Mouse (Mus musculus): ENCODE data around the gene Ankrd44.

Ankrd44 gene

GRCm38 (mm10) chr1:54807832-54808231, 118.4 kb downstream of the Ankrd44 start:
- no peak for DNase-seq

- no peak for DNase-seq
Measured at GRCm38 (mm10) chr1:54806116-54806850, 119.9 kb downstream of the Ankrd44 start.

- no peak for DNase-seq
Measured at GRCm38 (mm10) chr1:54804406-54804805, 121.8 kb downstream of the Ankrd44 start.

GRCm38 (mm10) chr1:54802703-54803102, 123.5 kb downstream of the Ankrd44 start:
- DNase-seq = no peak

- DNase-seq = no peak
Measured at GRCm38 (mm10) chr1:54801256-54801655, 124.9 kb downstream of the Ankrd44 start.

GRCm38 (mm10) chr1:54799421-54799820, 126.8 kb downstream of the Ankrd44 start:
- no peak for DNase-seq

- DNase-seq = no peak
Measured at GRCm38 (mm10) chr1:54798415-54798814, 127.8 kb downstream of the Ankrd44 start.

GRCm38 (mm10) chr1:54794709-54795108, 131.5 kb downstream of the Ankrd44 start:
- DNase-seq = no peak

GRCm38 (mm10) chr1:54791406-54791805, 134.8 kb downstream of the Ankrd44 start:
- DNase-seq = no peak

- DNase-seq = no peak
Measured at GRCm38 (mm10) chr1:54789327-54789960, 136.7 kb downstream of the Ankrd44 start.

GRCm38 (mm10) chr1:54788337-54788736, 137.8 kb downstream of the Ankrd44 start:
- DNase-seq = no peak

GRCm38 (mm10) chr1:54778151-54778550, 148.0 kb downstream of the Ankrd44 start:
- no peak for DNase-seq

- no peak for DNase-seq
Measured at GRCm38 (mm10) chr1:54777104-54777503, 149.1 kb downstream of the Ankrd44 start.

- DNase-seq = no peak
Measured at GRCm38 (mm10) chr1:54776116-54776515, 150.1 kb downstream of the Ankrd44 start.

- no peak for DNase-seq
Measured at GRCm38 (mm10) chr1:54772843-54773242, 153.3 kb downstream of the Ankrd44 start.

- DNase-seq = no peak
Measured at GRCm38 (mm10) chr1:54771471-54771870, 154.7 kb downstream of the Ankrd44 start.

GRCm38 (mm10) chr1:54767221-54767620, 159.0 kb downstream of the Ankrd44 start:
- no peak for DNase-seq

- DNase-seq = no peak
Measured at GRCm38 (mm10) chr1:54765632-54766238, 160.5 kb downstream of the Ankrd44 start.

GRCm38 (mm10) chr1:54762216-54762807, 163.9 kb downstream of the Ankrd44 start:
- no peak for DNase-seq

GRCm38 (mm10) chr1:54759841-54760240, 166.3 kb downstream of the Ankrd44 start:
- DNase-seq = no peak

- no peak for DNase-seq
Measured at GRCm38 (mm10) chr1:54757291-54757690, 168.9 kb downstream of the Ankrd44 start.

GRCm38 (mm10) chr1:54755690-54756365, 170.4 kb downstream of the Ankrd44 start:
- no peak for DNase-seq

- no peak for DNase-seq
Measured at GRCm38 (mm10) chr1:54749961-54750360, 176.2 kb downstream of the Ankrd44 start.
